Mouse (Mus musculus) forebrain, postnatal 0 days (tissue): ENCODE data around the gene Exoc3l2. TPM values are rescaled to one million over a fixed set of nuclear protein-coding genes. Genes with fewer than 3 reads are reported as not detected.

Experiments used
- ATAC-seq: fragments of 200-750 bp; cut with Nextera tagmentation; 2 replicates; pipeline ENCODE4 v1.8.0; 2017; ENCODE audit warnings: mild to moderate bottlenecking, moderate library complexity
- DNase-seq: peaks from one replicate; pipeline ENCODE4 v3.0.0-alpha.2; 2015
- H3K27ac ChIP-seq: fragments of 300-500 bp; sonication (generic); 2 replicates; pipeline ENCODE4 v1.5.1; 2014; ENCODE audit warnings: low read depth, mild to moderate bottlenecking, antibody characterized with exemption, low read length, moderate library complexity, mixed read lengths
- H3K27me3 ChIP-seq: fragments of 300-500 bp; sonication (generic); 2 replicates; pipeline ENCODE4 v1.6.1; 2014; ENCODE audit warnings: mild to moderate bottlenecking, low read length, mixed read lengths; ENCODE audit not compliant: insufficient read depth
- H3K36me3 ChIP-seq: fragments of 300-500 bp; sonication (generic); 2 replicates; pipeline ENCODE4 v1.6.1; 2014; ENCODE audit warnings: mild to moderate bottlenecking, moderate library complexity; ENCODE audit not compliant: insufficient read depth
- H3K4me1 ChIP-seq: fragments of 300-500 bp; sonication (generic); 2 replicates; pipeline ENCODE4 v1.6.1; 2014; ENCODE audit warnings: antibody characterized with exemption; ENCODE audit not compliant: insufficient read depth
- H3K4me2 ChIP-seq: fragments of 300-500 bp; sonication (generic); 2 replicates; pipeline ENCODE4 v1.6.1; 2014; ENCODE audit warnings: low read depth, mild to moderate bottlenecking, moderate library complexity
- H3K4me3 ChIP-seq: fragments of 300-500 bp; sonication (generic); 2 replicates; pipeline ENCODE4 v1.5.1; 2014; ENCODE audit warnings: low read depth, low read length, mixed read lengths
- H3K9ac ChIP-seq: fragments of 300-500 bp; sonication (generic); 2 replicates; pipeline ENCODE4 v1.6.1; 2014; ENCODE audit warnings: mild to moderate bottlenecking
- H3K9me3 ChIP-seq: fragments of 300-500 bp; sonication (generic); 2 replicates; pipeline ENCODE4 v1.6.1; 2016; ENCODE audit warnings: low read length
- CTCF ChIP-seq: sonication (generic); IDR thresholded peaks from 2 replicates; pipeline ENCODE4 v1.5.1; 2016; ENCODE audit warnings: antibody characterized with exemption, control low read depth, low read depth
- WGBS: fragments of 180-500 bp; shearing (Covaris S2); extraction: QIAGEN DNeasy Blood & Tissue Kit; methylation state at CpG from one replicate; pipeline ENCODE4 v1.1.7; 2014; 5-methylcytosine and 5-hydroxymethylcytosine counted together
- polyA plus RNA-seq: library from polyadenylated mRNA; unstranded; fragments of >200 nt; fragmentation: Nextera tagmentation; extraction: Ambion mirVana; gene quantifications from 2 replicates; pipeline ENCODE4 v1.2.1, GENCODE M21; 2015
- total RNA-seq: library from RNA; depleted of rRNA; stranded (reverse); fragments of >200 nt; gene quantifications from 2 replicates; pipeline ENCODE4 v1.2.3, GENCODE M21; 2014

Gene Exoc3l2
- total and polyA plus RNA-seq, 2 experiments from 2014 or later, result 0.14 to 0.38 TPM

- H3K4me1 ChIP-seq, result no peaks in the 10 kb centered on the region
- no peak overlapping the region for H3K4me3 ChIP-seq
- H3K9me3 ChIP-seq, result no peaks in the 10 kb centered on the region
- DNase-seq (no peak), ATAC-seq (0 out of 2 replicates have a peak, but pooled peaks have one; percentile 18)
- H3K9ac ChIP-seq, result no peak overlapping the region
- WGBS, result 78% methylated on average over 9 of the region's 9 CpGs
- peaks cover 86% of the 10 kb centered on the region for H3K36me3 ChIP-seq
- H3K27me3 ChIP-seq, result no peaks in the 10 kb centered on the region
- H3K27ac ChIP-seq, result no peak overlapping the region
- no peak for TF ChIP-seq CTCF
- no peak overlapping the region for H3K4me2 ChIP-seq
Observed at GRCm38 (mm10) chr7:19437048-19437447, 26.1 kb upstream of the Exoc3l2 start.

DNA sequence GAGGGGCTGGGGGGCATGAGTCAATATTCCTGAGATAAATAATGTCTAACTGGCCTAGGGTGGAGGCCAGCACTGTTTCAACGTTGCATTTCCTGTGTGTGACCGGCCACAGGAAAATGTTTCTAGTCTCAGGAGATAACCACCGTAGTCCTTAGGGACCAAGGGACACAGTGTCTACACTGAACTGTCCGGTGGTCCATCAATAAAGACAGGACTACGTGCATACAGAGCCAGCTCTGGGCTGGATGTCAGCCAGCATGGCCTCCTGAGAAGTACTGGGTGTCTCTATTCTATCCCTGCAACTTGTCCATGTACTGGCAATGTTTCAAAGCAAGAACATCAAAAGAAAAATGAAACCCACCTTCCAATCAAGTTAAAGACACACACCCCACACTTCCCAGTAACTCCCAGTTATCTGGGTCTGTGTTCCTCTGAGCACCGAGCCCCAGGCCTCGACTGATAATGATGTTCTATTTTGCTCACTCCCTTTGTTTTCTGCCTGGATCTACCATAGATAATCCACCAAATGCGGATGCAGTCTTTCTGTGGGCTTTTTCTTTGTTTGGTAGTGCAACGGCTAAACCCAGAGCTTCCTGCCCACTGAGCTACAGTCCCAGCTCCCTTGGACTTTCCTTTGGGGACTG, 21.6 kb upstream of the Exoc3l2 start:
- Histone ChIP-seq H3K9me3 (no peaks in the 10 kb centered on the region), H3K36me3 (peaks cover 71% of the 10 kb centered on the region), H3K4me2 (no peak overlapping the region), H3K4me3 (no peak overlapping the region), H3K27me3 (no peaks in the 10 kb centered on the region), H3K9ac (no peak overlapping the region), H3K4me1 (no peaks in the 10 kb centered on the region), H3K27ac (no peak overlapping the region)
- no peak for TF ChIP-seq CTCF
- 83% methylated on average over 9 of the region's 9 CpGs for WGBS
- DNase-seq, result no peak
- ATAC-seq, result no peak

- DNase-seq (peak; percentile 88), ATAC-seq (peak; percentile 56)
- Histone ChIP-seq H3K36me3 (peaks cover 71% of the 10 kb centered on the region), H3K9ac (no peak overlapping the region), H3K4me3 (no peak overlapping the region), H3K9me3 (no peaks in the 10 kb centered on the region), H3K27me3 (no peaks in the 10 kb centered on the region), H3K4me2 (no peak overlapping the region), H3K4me1 (no peaks in the 10 kb centered on the region), H3K27ac (no peak overlapping the region)
- peak; percentile 92 for TF ChIP-seq CTCF
- WGBS, result 45% methylated on average over 3 of the region's 3 CpGs
Observed at GRCm38 (mm10) chr7:19443344-19443743, 19.8 kb upstream of the Exoc3l2 start.

GRCm38 (mm10) chr7:19444801-19445200, 18.3 kb upstream of the Exoc3l2 start:
- Histone ChIP-seq H3K4me3 (no peak overlapping the region), H3K9me3 (no peaks in the 10 kb centered on the region), H3K27me3 (no peaks in the 10 kb centered on the region), H3K4me2 (no peak overlapping the region), H3K27ac (no peak overlapping the region), H3K9ac (no peak overlapping the region), H3K4me1 (no peaks in the 10 kb centered on the region), H3K36me3 (peaks cover 77% of the 10 kb centered on the region)
- no peak for TF ChIP-seq CTCF
- 88% methylated on average over 12 of the region's 12 CpGs for whole genome bisulfite sequencing
- ATAC-seq (no peak), DNase-seq (no peak)

DNA sequence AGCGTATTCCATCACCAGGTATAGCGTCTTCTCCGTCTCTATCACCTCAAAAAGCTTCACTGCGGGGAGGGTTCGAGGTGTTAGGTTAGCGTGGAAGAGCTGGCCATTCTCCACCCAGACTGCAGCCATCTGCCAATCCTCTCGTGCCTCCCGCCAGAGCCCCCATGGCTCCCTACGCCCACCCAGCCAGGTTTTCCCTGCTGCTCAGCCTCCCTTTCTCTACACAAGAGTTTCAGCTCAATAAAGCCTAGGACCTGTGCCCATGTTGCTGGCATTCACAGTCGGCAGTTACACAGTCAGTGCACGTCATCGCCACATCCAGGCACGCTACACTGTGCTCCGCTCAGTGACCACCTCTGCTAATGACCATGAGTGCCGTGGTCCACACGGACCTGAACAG, 15.4 kb upstream of the Exoc3l2 start:
- 76% methylated on average over 14 of the region's 16 CpGs for WGBS
- ATAC-seq, result peak; percentile 32

GRCm38 (mm10) chr7:19449165-19449564, 14.0 kb upstream of the Exoc3l2 start:
- Histone ChIP-seq H3K4me3 (no peak overlapping the region), H3K27ac (0 out of 2 replicates have a peak overlapping the region, but pooled peaks have one; percentile 9), H3K9me3 (no peaks in the 10 kb centered on the region), H3K4me1 (no peaks in the 10 kb centered on the region), H3K27me3 (no peaks in the 10 kb centered on the region), H3K4me2 (no peak overlapping the region), H3K36me3 (peaks cover 56% of the 10 kb centered on the region), H3K9ac (no peak overlapping the region)
- 68% methylated on average over 12 of the region's 12 CpGs for WGBS
- peak; percentile 40 for DNase-seq
- TF ChIP-seq CTCF, result no peak
- ATAC-seq, result peak; percentile 68

More for the DNA sequence above, 15.4 kb upstream of the Exoc3l2 start:
- no peak overlapping the region for H3K27ac ChIP-seq
- no peak for TF ChIP-seq CTCF
- no peak overlapping the region for H3K4me3 ChIP-seq
- H3K9ac ChIP-seq, result no peak overlapping the region
- H3K9me3 ChIP-seq, result no peaks in the 10 kb centered on the region
- H3K36me3 ChIP-seq, result peaks cover 66% of the 10 kb centered on the region
- peak; percentile 39 for DNase-seq
- no peaks in the 10 kb centered on the region for H3K27me3 ChIP-seq
- H3K4me1 ChIP-seq, result no peaks in the 10 kb centered on the region
- H3K4me2 ChIP-seq, result no peak overlapping the region

DNA sequence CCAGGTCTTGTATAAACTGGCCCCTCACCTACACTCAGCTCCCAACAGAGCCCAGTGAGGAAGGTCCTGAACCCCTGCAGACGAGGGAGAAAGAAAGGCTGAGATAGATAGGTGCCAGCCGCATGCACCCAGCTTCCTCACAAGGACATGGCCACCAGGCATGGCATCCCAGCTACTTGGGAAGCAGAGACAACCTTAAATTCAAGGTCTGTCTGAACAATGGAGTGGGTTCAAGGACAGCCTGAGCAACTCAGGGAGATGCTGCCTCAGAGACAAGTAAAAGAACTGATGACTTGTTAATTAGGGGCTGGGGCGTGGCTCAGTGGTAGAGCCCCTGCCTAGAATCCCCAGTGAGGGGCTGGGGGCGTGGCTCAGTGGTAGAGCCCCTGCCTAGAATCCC, 7.9 kb upstream of the Exoc3l2 start:
- 92% methylated on average over 4 of the region's 4 CpGs for WGBS
- ATAC-seq (no peak), DNase-seq (no peak)
- TF ChIP-seq CTCF, result no peak
- no peak overlapping the region for H3K9ac ChIP-seq
- H3K4me3 ChIP-seq, result no peak overlapping the region
- no peaks in the 10 kb centered on the region for H3K9me3 ChIP-seq
- H3K27ac ChIP-seq, result no peak overlapping the region
- no peaks in the 10 kb centered on the region for H3K27me3 ChIP-seq
- peaks cover 16% of the 10 kb centered on the region for H3K4me1 ChIP-seq
- peaks cover 15% of the 10 kb centered on the region for H3K36me3 ChIP-seq
- H3K4me2 ChIP-seq, result no peak overlapping the region
